Mouse (Mus musculus) spleen, postnatal 36 days (tissue): ENCODE measurements around the gene Smad1.
"Not testable (repeated sequence)": the region's sequence is repeated elsewhere in the genome, so short reads cannot be mapped to it uniquely, and the experiment has no call there.

Experiments
- DNase-seq, 2 experiments: peaks; one replicate each; pipeline ENCODE4 v3.0.0; 2022; ENCODE audit warnings: low spot score in 2 of 2, mixed read lengths in 1 of 2

The Smad1 gene

DNA sequence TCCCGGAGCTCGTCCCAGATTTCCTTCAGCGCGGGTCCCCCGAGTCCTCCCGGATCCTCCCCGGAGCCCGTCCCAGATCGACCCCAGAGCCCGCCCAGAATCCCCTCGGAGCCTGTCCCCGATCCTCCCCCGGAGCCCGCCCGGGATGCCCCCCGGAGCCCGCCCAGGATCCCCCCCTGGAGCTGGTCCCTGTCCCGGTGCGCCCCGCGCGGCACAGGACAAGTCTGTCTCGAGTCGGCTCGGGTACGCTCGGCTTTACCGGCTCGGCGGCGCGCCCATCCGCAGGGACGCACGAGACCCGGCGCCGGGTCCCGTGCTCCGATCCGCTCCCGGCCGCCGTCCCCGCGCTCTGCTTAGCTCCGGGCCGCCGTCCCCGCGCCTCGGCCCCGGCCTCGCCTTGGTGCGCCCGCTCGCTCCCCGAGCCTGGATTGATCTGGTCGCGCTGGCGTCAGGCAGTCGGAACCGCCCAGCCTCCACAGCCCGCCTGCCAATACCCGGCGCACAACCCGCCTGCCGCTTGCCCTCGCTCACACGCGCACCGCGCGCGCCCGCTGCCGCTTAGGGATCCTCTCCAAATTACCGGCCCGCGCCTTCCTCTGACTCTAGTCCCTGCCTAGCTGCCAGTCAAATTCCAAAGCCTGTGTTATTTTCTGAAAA lies at the start of gene Smad1:
Gene Smad1, minus strand, starts transcription at position 525 of the 657 bp plus-strand sequence.
- peak; percentile 75 to 77 for DNase-seq

DNA sequence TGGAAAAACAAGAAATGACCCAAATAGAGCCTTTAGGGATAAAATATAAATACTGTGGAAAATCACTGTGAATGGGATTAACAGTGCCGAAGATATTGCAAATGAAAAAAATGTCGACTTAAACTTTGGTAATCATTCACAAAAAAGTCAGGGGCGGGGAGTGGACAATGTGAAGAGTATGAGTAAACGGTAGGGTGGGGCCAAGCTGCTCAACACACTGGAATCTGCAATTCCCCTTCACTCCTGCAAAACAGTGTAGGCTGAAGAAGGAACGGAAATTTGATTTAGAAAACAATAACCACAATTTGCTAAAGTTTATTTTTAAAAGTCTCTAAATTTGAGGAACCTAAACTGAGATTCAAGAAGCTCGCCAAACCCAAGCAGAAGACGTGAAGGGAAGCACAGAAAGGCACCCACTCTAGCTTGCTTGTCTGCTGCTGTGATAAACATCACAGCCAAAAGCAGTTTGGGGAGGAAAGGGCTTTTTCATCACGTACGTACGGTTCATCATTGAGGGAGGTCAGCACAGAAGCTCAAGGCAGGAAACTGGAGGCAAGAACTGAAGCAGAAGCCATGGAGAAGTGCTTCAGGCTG lies 48.0 kb upstream of the Smad1 start:
- no peak for DNase-seq

- DNase-seq, result no peak
Measured at GRCm38 (mm10) chr8:79443460-79444098, 44.3 kb upstream of the Smad1 start.

GRCm38 (mm10) chr8:79433953-79434500 lies 34.7 kb upstream of the Smad1 start:
- no peak for DNase-seq

DNA sequence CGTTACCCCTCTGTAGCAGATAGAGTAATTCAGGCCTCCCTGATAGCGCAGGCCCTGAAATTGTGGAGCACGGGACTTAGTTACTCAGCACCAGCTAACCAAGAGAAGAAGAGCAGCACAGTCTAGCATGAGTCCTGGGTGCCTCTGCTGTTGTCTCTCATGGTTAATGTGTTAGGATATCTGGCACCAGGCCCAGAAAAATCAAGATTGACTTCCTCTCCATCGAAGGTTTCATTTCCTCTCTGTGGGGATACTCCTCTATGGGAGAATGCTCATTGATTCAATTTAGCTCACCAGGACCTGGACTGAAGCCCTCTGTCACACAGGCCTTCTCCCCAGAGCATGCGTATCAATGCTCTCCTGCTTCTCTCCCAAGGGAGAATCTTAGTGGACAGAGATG lies 15.6 kb upstream of the Smad1 start:
- DNase-seq, result peak; percentile 46 to 69

- no peak for DNase-seq
Measured at GRCm38 (mm10) chr8:79410501-79410900, 11.2 kb upstream of the Smad1 start.

GRCm38 (mm10) chr8:79407356-79407755 lies 8.0 kb upstream of the Smad1 start:
- not testable (repeated sequence) for DNase-seq

- no peak for DNase-seq
Measured at GRCm38 (mm10) chr8:79404895-79405557, 5.7 kb upstream of the Smad1 start.

DNA sequence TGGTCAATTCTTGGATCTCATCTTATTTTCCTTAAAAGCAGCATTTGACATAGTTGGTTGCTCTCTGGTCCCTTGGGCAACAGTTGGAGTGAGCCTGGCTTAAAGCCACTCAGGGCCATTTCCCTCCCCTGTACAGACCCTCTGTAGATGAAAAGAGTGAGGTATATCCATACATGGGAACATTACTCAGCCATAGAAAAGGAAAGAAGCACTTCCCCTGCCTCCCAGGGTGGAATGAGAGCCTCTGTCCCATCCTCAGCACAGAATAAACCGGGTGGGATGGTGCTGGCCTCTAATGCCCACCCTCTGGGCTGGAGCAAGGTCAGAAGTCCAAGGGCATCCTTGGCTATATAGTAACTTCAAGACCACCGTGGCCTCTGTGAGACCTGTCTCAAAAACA lies 1.4 kb upstream of the Smad1 start:
- no peak for DNase-seq

GRCm38 (mm10) chr8:79398251-79398981 lies 902 bp downstream of the Smad1 start:
- DNase-seq, result no peak

DNA sequence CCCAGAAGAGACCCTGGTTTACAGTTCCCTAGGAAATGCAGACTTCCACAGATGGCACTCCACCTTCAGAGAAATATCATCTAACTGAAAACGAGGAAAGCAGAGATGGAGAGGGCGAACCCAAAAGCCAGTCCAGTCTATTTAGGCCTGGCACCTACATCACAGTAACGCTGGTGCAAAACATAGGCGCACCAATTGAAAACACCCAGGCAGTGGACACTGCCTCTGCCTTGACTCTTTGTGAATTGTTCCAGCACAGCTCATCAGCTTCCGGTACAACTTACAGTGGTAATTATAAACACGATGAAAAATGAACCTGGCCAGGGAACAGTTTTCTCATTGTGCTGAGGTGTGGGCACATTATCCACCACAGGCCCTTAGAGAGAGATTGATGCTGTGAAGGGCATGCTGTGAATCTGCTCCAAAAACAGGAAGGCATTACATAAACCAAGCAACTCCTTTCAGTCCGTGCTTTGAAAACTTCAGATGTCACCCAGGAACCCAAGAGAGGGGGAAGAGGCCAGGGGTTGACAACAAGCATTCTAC lies 1.5 kb downstream of the Smad1 start:
- no peak for DNase-seq

GRCm38 (mm10) chr8:79396911-79397310 lies 2.4 kb downstream of the Smad1 start:
- DNase-seq, result no peak

DNA sequence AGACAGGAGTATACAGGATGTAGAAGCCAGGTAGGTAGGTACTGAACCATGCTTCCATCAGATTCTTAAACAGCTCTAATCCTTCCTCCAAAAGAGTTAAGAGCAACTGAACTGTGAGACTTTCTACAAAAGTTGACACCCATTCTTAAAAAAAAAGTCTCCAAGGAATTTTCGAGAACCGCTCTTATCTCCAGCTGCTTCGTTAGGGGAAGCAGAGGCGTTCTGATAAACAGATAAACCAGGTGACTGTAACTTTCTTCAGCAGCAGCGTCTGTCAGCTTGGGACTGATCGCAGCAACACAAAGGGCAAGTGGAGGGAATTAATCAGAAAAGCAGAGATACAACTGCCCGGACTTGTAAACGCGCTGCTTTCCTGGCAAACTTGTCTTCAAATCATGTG lies 5.3 kb downstream of the Smad1 start:
- no peak for DNase-seq

- no peak for DNase-seq
Measured at GRCm38 (mm10) chr8:79393215-79393614, 6.1 kb downstream of the Smad1 start.

DNA sequence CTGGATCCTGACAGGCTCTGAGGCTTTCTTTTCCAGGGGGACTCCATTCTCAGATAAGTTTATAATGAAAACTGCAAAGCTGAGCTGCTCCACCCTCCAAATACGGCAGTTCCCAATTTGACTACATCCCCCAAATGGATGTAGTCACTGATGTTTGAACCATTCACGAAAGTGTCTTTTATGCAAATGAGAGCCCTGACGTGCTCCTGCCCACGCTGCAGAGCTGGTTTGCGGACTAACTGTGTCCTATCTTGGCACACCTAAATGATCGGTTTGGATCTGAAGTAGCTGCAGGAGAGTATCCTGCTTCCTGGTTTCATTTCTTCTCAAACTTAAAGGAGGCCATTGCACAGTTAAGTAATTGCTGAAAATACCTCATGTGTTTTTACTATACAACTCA lies 6.7 kb downstream of the Smad1 start:
- DNase-seq, result no peak

DNA sequence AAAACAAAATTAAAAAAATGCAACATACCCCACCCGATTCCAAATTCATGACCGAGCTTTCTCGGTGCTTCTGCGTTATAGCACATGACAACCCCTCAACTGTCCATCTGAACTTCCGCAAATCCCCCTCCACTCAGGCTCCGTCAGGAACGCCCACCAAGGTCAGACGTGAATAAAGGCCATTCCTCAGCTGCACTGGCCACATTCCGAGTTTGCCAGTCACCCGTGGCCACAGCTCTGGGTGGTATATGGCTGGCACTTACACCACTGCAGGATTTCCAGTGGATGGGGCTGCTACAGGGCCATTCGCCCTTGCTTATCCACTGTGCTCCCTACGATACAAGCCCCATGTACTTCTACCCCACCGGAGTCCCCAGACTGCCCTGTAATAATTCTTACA lies 7.9 kb downstream of the Smad1 start:
- no peak for DNase-seq

GRCm38 (mm10) chr8:79389074-79389786 lies 10.1 kb downstream of the Smad1 start:
- DNase-seq, result no peak

GRCm38 (mm10) chr8:79386831-79387230 lies 12.5 kb downstream of the Smad1 start:
- DNase-seq, result no peak

DNA sequence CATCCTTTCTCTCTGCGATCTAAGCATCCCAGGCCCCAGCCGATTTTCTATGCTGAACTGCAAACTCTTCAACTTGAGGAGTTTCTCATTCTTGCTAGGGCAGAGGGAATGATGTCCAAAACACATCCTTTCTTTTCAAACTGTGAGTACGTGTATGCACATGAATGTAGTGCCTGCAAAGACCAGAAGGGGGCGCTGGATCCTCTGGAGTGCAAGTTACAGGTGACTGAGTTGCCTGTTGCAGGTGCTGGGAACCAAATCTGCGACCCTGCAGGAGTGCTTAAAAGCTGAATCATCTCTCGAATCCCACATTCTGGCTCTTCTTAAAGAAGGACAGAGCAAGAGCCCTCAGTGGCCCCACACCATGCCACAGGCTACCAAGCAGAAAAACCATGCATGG lies 13.0 kb downstream of the Smad1 start:
- DNase-seq, result no peak
